Mouse (Mus musculus): ENCODE results near the gene Nrp2.

- TF ChIP-seq TCF12 (IDR thresholded peaks at IDR 0.05; ENCODE audit: low read depth, low read length) (no peak), NELFE (IDR thresholded peaks at IDR 0.05; ENCODE audit: low read depth, low read length) (no peak)
Measured at GRCm38 (mm10) chr1:62853362-62853761, 150.3 kb downstream of the Nrp2 start.
